Mouse (Mus musculus): ENCODE results near the gene Tpt1. TPM values are rescaled to one million over a fixed set of nuclear protein-coding genes. Genes with fewer than 3 reads are reported as not detected.
A peak's percentile ranks its signal among the peaks of the same experiment; 100 is the strongest.
"Not testable (repeated sequence)": the region's sequence is repeated elsewhere in the genome, so short reads cannot be mapped to it uniquely, and the experiment has no call there.

Gene Tpt1
- polyA plus RNA-seq, 1 experiment from 2014 or later: 1,054 TPM

GRCm38 (mm10) chr14:75834739-75835381 lies 10.0 kb upstream of the Tpt1 start:
- no peaks in the 10 kb centered on the region for H3K9me3 ChIP-seq (replicated peaks; ENCODE audit: control insufficient read depth, low read length)
- H3K4me2 ChIP-seq: peak overlapping the region; percentile 99
- H3K4me3 ChIP-seq (ENCODE audit: low read depth, low read length): peak overlapping the region; percentile 59
- no peaks in the 10 kb centered on the region for H3K36me3 ChIP-seq (ENCODE audit: control insufficient read depth, insufficient read depth, low read length)
- H3K9ac ChIP-seq (ENCODE audit: low read depth, low read length): peak overlapping the region; percentile 86
- peak overlapping the region; percentile 99 for H3K27ac ChIP-seq (ENCODE audit: low read depth, low read length)
- 0% methylated on average over 16 of the region's 16 CpGs for WGBS (ENCODE audit: insufficient replicate concordance)
- H3K27me3 ChIP-seq (ENCODE audit: control insufficient read depth, insufficient read depth, low read length): no peaks in the 10 kb centered on the region
- peak; percentile 55 for ATAC-seq (replicated peaks; ENCODE audit: insufficient number of reproducible peaks, low FRiP score, low TSS enrichment)
- peaks cover 30% of the 10 kb centered on the region for H3K4me1 ChIP-seq (ENCODE audit: control insufficient read depth, insufficient read depth, low read length)

DNA sequence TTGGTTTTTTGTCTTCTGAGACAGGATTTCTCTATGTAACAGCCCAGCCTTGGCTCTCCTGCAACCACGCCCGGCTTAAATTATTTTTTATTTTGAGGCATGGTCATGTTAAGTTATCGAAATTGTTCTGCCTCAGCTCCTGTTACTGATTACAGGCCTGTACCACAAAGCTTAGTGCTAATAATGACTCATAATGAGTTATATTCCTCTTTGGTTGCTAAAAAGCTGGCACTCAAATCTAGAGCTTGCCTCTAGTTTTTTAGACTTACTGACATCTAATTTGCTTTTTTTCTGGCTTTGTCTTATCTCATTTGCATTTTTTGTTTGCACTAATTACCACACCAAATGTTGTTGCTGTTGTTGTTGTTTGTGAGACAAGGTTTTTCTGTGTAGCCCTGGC lies 8.3 kb upstream of the Tpt1 start:
- ATAC-seq (replicated peaks; ENCODE audit: insufficient number of reproducible peaks, low FRiP score, low TSS enrichment): no peak
- Histone ChIP-seq H3K4me2 (no peak overlapping the region), H3K27ac (ENCODE audit: low read depth, low read length) (peak overlapping the region; percentile 91), H3K4me1 (ENCODE audit: control insufficient read depth, insufficient read depth, low read length) (peaks cover 30% of the 10 kb centered on the region), H3K9ac (ENCODE audit: low read depth, low read length) (no peak overlapping the region), H3K4me3 (ENCODE audit: low read depth, low read length) (no peak overlapping the region), H3K27me3 (ENCODE audit: control insufficient read depth, insufficient read depth, low read length) (no peaks in the 10 kb centered on the region), H3K36me3 (ENCODE audit: control insufficient read depth, insufficient read depth, low read length) (no peaks in the 10 kb centered on the region), H3K9me3 (replicated peaks; ENCODE audit: control insufficient read depth, low read length) (no peaks in the 10 kb centered on the region)
- WGBS (ENCODE audit: insufficient replicate concordance): 94% methylated on average over 3 of the region's 3 CpGs

DNA sequence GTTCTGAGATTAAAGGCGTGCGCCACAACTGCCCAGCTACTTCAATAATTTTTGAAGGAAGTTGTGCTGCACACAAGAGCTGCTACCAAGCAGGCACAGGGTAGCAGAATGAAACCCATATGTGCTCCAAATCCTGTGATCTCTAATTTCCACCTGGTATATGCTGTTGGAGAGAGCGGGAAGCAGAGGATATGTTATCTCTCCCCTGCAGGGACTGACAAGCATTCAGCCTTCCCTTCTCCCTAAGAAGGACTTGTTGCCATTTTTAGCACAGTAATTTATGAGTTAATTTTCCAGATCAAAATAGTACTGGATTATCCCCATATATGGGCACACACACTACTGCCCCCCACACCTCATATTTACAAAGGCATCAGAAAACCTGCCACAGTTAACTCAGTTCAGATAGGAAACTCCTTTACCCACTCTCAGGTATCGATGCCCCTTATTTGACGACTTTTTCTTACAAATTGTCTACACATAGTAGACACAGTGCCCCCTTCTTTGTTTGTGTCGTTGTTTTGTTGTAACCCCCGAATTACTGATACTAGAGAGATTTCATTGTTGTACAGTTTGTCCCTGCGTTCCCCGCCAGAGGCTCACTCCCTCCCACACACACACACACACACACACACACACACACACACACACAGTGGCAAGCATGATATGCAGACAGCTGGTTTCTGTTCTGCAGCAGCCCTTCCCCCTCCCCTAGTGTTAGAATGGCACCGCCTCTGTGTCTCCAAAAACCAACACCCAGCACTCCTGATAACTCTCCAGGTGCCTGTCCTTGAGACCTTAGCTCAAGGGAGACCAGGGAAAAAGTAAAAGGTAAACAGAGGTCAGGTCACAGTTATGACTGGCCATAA lies 7.6 kb upstream of the Tpt1 start:
- H3K36me3 ChIP-seq (ENCODE audit: control insufficient read depth, insufficient read depth, low read length): no peaks in the 10 kb centered on the region
- no peaks in the 10 kb centered on the region for H3K27me3 ChIP-seq (ENCODE audit: control insufficient read depth, insufficient read depth, low read length)
- WGBS (ENCODE audit: insufficient replicate concordance): 38% methylated on average over 10 of the region's 10 CpGs
- H3K9me3 ChIP-seq (replicated peaks; ENCODE audit: control insufficient read depth, low read length): no peaks in the 10 kb centered on the region
- no peak overlapping the region for H3K4me3 ChIP-seq (ENCODE audit: low read depth, low read length)
- peaks cover 33% of the 10 kb centered on the region for H3K4me1 ChIP-seq (ENCODE audit: control insufficient read depth, insufficient read depth, low read length)
- peak overlapping the region; percentile 91 for H3K27ac ChIP-seq (ENCODE audit: low read depth, low read length)
- H3K4me2 ChIP-seq: peak overlapping the region; percentile 40
- 0 out of 2 replicates have a peak overlapping the region, but pooled peaks have one; percentile 44 for H3K9ac ChIP-seq (ENCODE audit: low read depth, low read length)
- peak; percentile 35 for ATAC-seq (replicated peaks; ENCODE audit: insufficient number of reproducible peaks, low FRiP score, low TSS enrichment)

GRCm38 (mm10) chr14:75841758-75842157 lies 3.1 kb upstream of the Tpt1 start:
- H3K27me3 ChIP-seq (ENCODE audit: control insufficient read depth, insufficient read depth, low read length); H3K9ac ChIP-seq (ENCODE audit: low read depth, low read length); H3K4me3 ChIP-seq (ENCODE audit: low read depth, low read length); H3K36me3 ChIP-seq (ENCODE audit: control insufficient read depth, insufficient read depth, low read length); H3K4me2 ChIP-seq; H3K9me3 ChIP-seq (replicated peaks; ENCODE audit: control insufficient read depth, low read length); ATAC-seq (replicated peaks; ENCODE audit: insufficient number of reproducible peaks, low FRiP score, low TSS enrichment): not testable (repeated sequence)
- peak overlapping the region; percentile 22 for H3K27ac ChIP-seq (ENCODE audit: low read depth, low read length)
- H3K4me1 ChIP-seq (ENCODE audit: control insufficient read depth, insufficient read depth, low read length): peaks cover 25% of the 10 kb centered on the region
- WGBS (ENCODE audit: insufficient replicate concordance): 38% methylated on average over 1 of the region's 2 CpGs

- H3K27ac ChIP-seq (ENCODE audit: low read depth, low read length): peak overlapping the region; percentile 98
- ATAC-seq (replicated peaks; ENCODE audit: insufficient number of reproducible peaks, low FRiP score, low TSS enrichment): no peak
- H3K36me3 ChIP-seq (ENCODE audit: control insufficient read depth, insufficient read depth, low read length): peaks cover 23% of the 10 kb centered on the region
- peak overlapping the region; percentile 75 for H3K4me3 ChIP-seq (ENCODE audit: low read depth, low read length)
- WGBS (ENCODE audit: insufficient replicate concordance): 5% methylated on average over 14 of the region's 14 CpGs
- H3K4me2 ChIP-seq: peak overlapping the region; percentile 85
- H3K9me3 ChIP-seq (replicated peaks; ENCODE audit: control insufficient read depth, low read length): no peaks in the 10 kb centered on the region
- no peaks in the 10 kb centered on the region for H3K27me3 ChIP-seq (ENCODE audit: control insufficient read depth, insufficient read depth, low read length)
- H3K9ac ChIP-seq (ENCODE audit: low read depth, low read length): peak overlapping the region; percentile 98
- peaks cover 19% of the 10 kb centered on the region for H3K4me1 ChIP-seq (ENCODE audit: control insufficient read depth, insufficient read depth, low read length)
Observed at GRCm38 (mm10) chr14:75844111-75844695, 690 bp upstream of the Tpt1 start.

GRCm38 (mm10) chr14:75845698-75846115 lies 814 bp downstream of the Tpt1 start:
- H3K4me3 ChIP-seq (ENCODE audit: low read depth, low read length): peak overlapping the region; percentile 75
- H3K27ac ChIP-seq (ENCODE audit: low read depth, low read length): peak overlapping the region; percentile 98
- peak overlapping the region; percentile 69 for H3K4me2 ChIP-seq
- no peaks in the 10 kb centered on the region for H3K27me3 ChIP-seq (ENCODE audit: control insufficient read depth, insufficient read depth, low read length)
- peak overlapping the region; percentile 98 for H3K9ac ChIP-seq (ENCODE audit: low read depth, low read length)
- peaks cover 32% of the 10 kb centered on the region for H3K36me3 ChIP-seq (ENCODE audit: control insufficient read depth, insufficient read depth, low read length)
- H3K9me3 ChIP-seq (replicated peaks; ENCODE audit: control insufficient read depth, low read length): no peaks in the 10 kb centered on the region
- peak; percentile 60 for ATAC-seq (replicated peaks; ENCODE audit: insufficient number of reproducible peaks, low FRiP score, low TSS enrichment)
- peaks cover 19% of the 10 kb centered on the region for H3K4me1 ChIP-seq (ENCODE audit: control insufficient read depth, insufficient read depth, low read length)
- WGBS (ENCODE audit: insufficient replicate concordance): under 1% methylated on average over 30 of the region's 40 CpGs

DNA sequence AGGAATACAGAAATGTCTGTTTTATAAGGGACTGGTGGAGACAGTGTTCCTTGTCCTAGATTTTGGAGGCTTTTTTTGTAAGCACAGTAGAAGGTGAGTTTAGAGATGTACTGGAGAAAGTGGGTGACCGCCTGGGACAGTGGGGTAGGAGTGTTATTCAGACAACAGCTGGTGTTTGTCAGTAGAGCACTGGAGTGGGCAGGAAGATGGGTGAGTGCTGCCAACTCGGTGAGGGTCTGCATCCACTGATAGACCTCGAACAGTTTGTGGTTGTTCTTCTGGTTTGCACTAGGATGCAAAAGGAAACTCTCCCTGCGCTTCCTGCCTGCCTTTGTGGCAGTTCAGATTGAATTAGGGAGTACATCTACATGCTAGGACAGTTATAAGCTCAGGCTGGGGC lies 2.8 kb downstream of the Tpt1 start:
- WGBS (ENCODE audit: insufficient replicate concordance): 75% methylated on average over 4 of the region's 4 CpGs
- Histone ChIP-seq H3K4me1 (ENCODE audit: control insufficient read depth, insufficient read depth, low read length) (peaks cover 16% of the 10 kb centered on the region), H3K4me3 (ENCODE audit: low read depth, low read length) (no peak overlapping the region), H3K9ac (ENCODE audit: low read depth, low read length) (no peak overlapping the region), H3K4me2 (peak overlapping the region; percentile 69; the same call in 1 of the 2 replicates), H3K36me3 (ENCODE audit: control insufficient read depth, insufficient read depth, low read length) (peaks cover 38% of the 10 kb centered on the region), H3K27ac (ENCODE audit: low read depth, low read length) (no peak overlapping the region), H3K27me3 (ENCODE audit: control insufficient read depth, insufficient read depth, low read length) (no peaks in the 10 kb centered on the region), H3K9me3 (replicated peaks; ENCODE audit: control insufficient read depth, low read length) (no peaks in the 10 kb centered on the region)
- no peak for ATAC-seq (replicated peaks; ENCODE audit: insufficient number of reproducible peaks, low FRiP score, low TSS enrichment)

DNA sequence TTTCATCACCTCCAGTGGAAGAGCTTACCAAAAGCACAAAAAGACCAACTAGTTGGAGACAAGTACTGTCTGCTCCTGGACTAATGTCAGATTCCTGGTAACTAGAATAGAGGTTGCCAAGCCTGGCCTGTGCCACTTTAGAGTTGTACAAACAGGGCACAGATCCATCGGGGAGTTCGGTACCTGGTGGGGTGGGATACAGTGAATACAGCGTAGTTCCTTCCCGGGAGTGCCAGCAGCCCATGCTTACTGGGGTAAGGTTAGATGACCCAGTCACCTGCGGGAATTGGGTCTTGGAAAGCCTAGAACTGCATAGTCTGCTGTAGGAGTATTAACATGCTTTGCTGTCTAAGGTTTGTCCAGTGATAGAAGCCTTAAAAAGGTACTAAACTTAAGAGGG lies 3.6 kb downstream of the Tpt1 start:
- Histone ChIP-seq H3K4me1 (ENCODE audit: control insufficient read depth, insufficient read depth, low read length) (peaks cover 12% of the 10 kb centered on the region), H3K4me3 (ENCODE audit: low read depth, low read length) (no peak overlapping the region), H3K27me3 (ENCODE audit: control insufficient read depth, insufficient read depth, low read length) (no peaks in the 10 kb centered on the region), H3K36me3 (ENCODE audit: control insufficient read depth, insufficient read depth, low read length) (peaks cover 38% of the 10 kb centered on the region), H3K4me2 (no peak overlapping the region), H3K27ac (ENCODE audit: low read depth, low read length) (no peak overlapping the region), H3K9me3 (replicated peaks; ENCODE audit: control insufficient read depth, low read length) (no peaks in the 10 kb centered on the region), H3K9ac (ENCODE audit: low read depth, low read length) (no peak overlapping the region)
- WGBS (ENCODE audit: insufficient replicate concordance): 93% methylated on average over 5 of the region's 5 CpGs
- ATAC-seq (replicated peaks; ENCODE audit: insufficient number of reproducible peaks, low FRiP score, low TSS enrichment): no peak
